Mouse (Mus musculus): ENCODE measurements at regions not wholly inside any gene's neighbourhood (a gene's known extent, or its start where the extent isn't known, plus 50 kb on each side); places are given as distances from the start of the nearest gene placed in this dataset.
"Not testable (repeated sequence)": the region's sequence is repeated elsewhere in the genome, so short reads cannot be mapped to it uniquely, and the experiment has no call there.

DNA sequence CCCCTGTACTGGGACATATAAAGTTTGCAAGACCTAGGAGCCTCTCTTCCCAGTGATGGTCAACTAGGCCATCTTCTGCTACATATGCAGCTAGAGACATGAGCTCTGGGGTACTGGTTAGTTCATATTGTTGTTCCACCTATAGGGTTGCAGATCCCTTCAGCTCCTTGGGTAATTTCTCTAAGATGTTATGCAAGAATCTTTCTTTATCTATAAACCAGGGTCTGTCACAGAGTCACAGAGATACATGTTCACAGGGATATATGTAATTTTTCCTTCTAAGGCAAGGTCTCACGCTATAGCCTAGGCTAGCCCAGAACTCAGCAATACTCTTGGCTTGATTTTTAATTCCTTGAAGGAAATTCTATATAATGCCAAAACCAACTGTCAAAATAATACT is 56.9 kb downstream of the Zfp36l1 start:
- H3K27ac ChIP-seq; H3K4me2 ChIP-seq (replicated peaks); H3K9me3 ChIP-seq; H3K27me3 ChIP-seq (replicated peaks); H3K4me3 ChIP-seq (replicated peaks); H3K9ac ChIP-seq; H3K36me3 ChIP-seq: not testable (repeated sequence)
- peak; percentile 59 for ATAC-seq
- WGBS, result 98% methylated on average over 1 of the region's 1 CpGs
- peaks cover 20% of the 10 kb centered on the region for H3K4me1 ChIP-seq (replicated peaks)

DNA sequence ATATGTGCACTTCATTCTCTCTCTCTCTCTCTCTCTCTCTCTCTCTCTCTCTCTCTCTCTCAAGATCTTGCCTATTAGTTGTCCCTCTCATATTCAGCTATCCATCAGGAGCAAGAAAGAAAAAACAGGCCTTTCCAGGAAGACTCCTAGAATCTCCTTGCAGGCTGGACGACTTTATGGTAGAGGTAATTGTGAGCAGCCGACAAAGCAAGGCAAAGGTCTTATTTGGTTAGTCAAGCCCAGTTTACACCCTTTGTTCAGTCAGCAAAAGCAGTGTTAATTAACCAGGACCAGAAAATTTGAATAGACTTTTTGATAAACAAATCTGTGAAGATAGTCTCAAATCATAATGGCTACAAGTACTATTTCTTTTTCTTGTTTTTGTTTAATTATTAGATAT is 57.4 kb downstream of the Zfp36l1 start:
- Histone ChIP-seq H3K4me3 (replicated peaks) (no peak overlapping the region), H3K36me3 (no peaks in the 10 kb centered on the region), H3K9ac (no peak overlapping the region), H3K27ac (peak overlapping the region; percentile 72), H3K9me3 (no peaks in the 10 kb centered on the region), H3K4me1 (replicated peaks) (peaks cover 18% of the 10 kb centered on the region), H3K27me3 (replicated peaks) (no peaks in the 10 kb centered on the region), H3K4me2 (replicated peaks) (no peak overlapping the region)
- ATAC-seq, result peak; percentile 87
- 33% methylated on average over 2 of the region's 2 CpGs for WGBS

DNA sequence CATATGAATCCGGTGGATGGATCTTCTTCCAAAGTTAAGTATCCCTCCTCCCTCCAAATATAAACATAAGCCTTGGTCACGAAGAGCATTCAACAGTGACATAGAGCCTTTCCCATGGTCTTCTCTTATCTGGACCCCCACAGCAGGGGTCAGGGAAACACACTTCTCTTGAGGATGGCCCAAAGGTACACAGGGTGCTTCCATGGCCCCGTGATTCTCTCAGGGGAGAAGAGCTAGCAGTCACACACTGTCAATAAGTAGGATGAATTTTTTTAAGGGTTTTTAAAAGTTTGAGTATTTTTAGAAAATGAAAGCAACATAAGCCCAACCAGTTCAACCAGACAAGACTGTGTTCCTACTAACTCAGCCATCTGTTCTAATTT is 58.2 kb downstream of the Zfp36l1 start:
- Histone ChIP-seq H3K27me3 (replicated peaks) (no peaks in the 10 kb centered on the region), H3K27ac (peak overlapping the region; percentile 72; the same call in 1 of the 2 replicates), H3K4me3 (replicated peaks) (no peak overlapping the region), H3K9ac (no peak overlapping the region), H3K4me2 (replicated peaks) (no peak overlapping the region), H3K4me1 (replicated peaks) (peaks cover 12% of the 10 kb centered on the region), H3K9me3 (no peaks in the 10 kb centered on the region), H3K36me3 (no peaks in the 10 kb centered on the region)
- 72% methylated on average over 3 of the region's 3 CpGs for WGBS
- no peak for ATAC-seq

DNA sequence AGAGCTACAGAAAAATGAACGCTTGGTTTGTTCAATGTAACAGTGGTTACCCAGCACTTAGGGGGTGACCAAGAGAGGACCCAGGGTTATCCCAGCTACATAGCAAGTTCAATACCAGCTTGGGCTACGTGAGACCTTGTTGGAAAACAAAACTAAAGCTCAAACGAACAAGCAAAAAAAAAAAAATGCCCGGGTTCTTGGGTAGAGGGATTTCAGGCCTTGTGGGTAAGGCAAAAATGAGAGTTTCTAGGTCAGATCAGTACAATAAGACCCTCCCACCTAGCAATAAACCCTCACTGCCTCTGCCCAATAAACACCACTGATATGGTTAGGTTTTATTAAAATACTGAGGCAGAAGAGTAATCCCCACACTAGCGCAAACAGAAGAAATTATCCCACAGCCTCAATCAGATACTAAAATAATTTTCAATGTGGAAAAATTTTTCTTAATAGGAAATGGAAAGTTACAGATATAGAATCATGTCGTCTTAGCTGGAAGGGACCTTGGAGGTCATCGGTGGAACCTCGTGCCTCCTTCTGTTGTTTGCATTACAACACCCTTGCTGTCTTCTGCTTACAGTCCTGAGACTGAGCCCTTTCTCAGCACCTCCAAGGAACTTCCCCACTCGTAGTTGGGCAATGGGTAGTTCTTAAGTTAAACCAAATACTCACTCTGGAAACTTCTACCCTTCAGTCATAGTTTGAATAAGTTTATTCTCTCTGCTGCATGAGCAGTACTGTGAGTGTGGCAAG is 58.7 kb downstream of the Zfp36l1 start:
- Histone ChIP-seq H3K36me3 (no peaks in the 10 kb centered on the region), H3K4me1 (replicated peaks) (peaks cover 12% of the 10 kb centered on the region), H3K4me2 (replicated peaks) (no peak overlapping the region), H3K27ac (peak overlapping the region; percentile 72; the same call in 1 of the 2 replicates), H3K4me3 (replicated peaks) (no peak overlapping the region), H3K9ac (no peak overlapping the region), H3K9me3 (no peaks in the 10 kb centered on the region), H3K27me3 (replicated peaks) (no peaks in the 10 kb centered on the region)
- ATAC-seq, result no peak
- WGBS, result 68% methylated on average over 9 of the region's 9 CpGs

DNA sequence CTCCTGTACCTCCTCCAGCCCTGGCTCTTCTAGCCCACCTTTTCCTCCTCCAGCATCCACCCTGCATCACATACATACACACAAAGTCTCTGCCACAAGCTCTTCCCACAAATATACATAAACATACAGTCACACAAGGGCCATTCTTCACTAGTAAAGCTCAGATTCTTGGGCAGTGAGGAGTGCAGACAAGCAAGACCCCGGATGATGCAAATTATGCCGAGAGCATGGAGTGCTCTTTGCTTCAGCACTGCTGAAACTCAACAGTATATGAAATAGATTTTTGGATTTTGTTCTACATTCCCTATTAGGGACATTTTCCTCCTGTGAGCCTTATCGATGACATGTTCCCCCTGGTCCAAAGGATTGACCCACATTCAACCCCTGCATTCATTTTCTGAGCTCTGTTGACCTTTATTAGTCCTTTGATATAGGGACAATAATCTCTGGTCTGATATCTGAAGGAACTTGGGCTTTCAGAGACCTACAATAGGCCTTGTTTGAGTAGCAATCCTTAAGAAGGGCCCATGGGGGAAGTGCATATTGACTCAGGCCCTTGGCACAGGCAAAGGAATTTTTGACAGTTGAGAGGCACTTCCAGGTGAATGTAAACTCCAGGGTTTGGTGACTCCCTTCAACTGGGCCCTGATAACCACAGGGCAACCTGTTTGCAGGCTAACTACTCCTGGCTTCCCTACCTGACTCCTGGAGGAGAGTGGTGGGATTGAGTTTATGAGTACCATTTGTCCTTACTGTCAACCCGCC is 64.4 kb downstream of the Zfp36l1 start:
- no peak for ATAC-seq
- H3K4me3 ChIP-seq (replicated peaks), result no peak overlapping the region
- H3K27ac ChIP-seq, result no peak overlapping the region
- 71% methylated on average over 4 of the region's 4 CpGs for WGBS
- H3K4me2 ChIP-seq (replicated peaks), result no peak overlapping the region
- H3K9me3 ChIP-seq, result no peaks in the 10 kb centered on the region
- H3K27me3 ChIP-seq (replicated peaks), result no peaks in the 10 kb centered on the region
- H3K36me3 ChIP-seq, result no peaks in the 10 kb centered on the region
- H3K4me1 ChIP-seq (replicated peaks), result 0 out of 2 replicates have a peak, but pooled peaks cover 6% of the 10 kb centered on the region
- H3K9ac ChIP-seq, result no peak overlapping the region

DNA sequence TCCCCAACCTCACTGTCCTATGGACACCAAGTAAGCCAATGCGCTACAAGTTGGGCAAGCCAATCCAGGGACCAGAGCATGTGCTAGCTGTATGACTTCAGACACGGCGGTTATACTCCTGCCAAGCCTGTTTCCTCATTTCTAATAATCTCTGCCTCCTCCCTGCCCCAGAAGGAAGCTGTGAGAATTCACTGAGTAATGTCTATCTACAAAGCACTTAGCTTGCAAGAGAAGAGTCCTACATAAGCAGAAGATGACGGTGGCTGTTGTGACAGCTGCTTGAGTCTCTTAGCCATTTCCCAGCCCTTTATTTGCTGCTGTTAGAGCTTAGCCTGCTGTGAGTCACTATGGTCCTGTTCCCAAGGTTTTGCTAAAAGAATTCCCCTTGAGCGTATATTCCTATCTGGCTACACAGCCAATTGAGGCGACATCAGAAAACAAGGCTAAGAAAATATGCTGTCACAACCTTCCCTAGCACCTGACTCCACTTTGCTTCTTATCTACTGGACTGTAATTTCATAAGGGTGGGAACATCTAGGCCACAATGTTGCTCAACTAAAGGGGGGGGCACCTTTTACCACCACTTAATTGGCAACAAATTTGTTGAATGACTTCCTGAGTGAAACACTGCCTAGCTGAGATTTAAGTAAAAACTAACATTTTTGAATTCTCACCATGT is 66.0 kb downstream of the Zfp36l1 start:
- Histone ChIP-seq H3K9me3 (no peaks in the 10 kb centered on the region), H3K4me2 (replicated peaks) (no peak overlapping the region), H3K4me1 (replicated peaks) (0 out of 2 replicates have a peak, but pooled peaks cover 6% of the 10 kb centered on the region), H3K9ac (no peak overlapping the region), H3K27ac (peak overlapping the region; percentile 44; the same call in 1 of the 2 replicates), H3K4me3 (replicated peaks) (no peak overlapping the region), H3K27me3 (replicated peaks) (no peaks in the 10 kb centered on the region), H3K36me3 (no peaks in the 10 kb centered on the region)
- peak; percentile 76 for ATAC-seq
- 63% methylated on average over 6 of the region's 6 CpGs for WGBS

DNA sequence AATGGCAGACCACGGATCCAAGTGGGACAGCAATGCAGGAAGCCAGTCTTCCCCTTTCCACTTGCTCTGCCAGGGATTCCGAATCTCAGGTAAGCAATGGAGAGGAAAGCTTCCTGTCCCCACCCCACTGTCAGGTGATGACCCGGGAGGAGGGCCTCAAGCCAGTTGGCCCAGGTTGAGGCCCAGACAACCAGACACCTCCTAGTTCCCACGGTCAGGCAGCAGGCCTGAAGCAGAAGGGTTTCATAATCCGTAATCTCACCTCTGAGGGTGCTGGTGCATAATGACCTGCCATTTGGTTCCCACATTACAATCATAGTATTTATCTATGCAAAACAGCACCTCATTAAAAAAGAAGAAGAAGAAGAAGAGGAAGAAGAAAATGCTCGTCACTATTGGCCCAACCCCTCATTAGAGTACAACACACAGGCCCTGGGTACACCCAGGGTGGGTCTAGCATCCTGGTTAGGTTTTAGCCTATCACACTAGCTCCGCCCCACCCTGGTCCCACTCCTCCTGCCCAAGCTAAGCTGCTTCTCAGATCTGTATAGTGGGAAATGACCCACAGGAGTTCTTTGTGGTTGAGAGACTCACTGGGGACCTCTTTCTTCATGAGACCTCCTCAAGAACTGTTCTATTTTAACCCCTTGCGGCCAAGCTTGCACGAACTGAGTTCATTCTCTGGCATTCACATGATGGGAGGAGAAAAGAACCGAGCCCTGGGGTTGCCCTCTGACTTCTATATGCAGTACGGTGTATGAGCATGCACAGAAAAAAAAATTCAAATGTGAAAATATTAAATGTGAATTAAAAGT is 71.1 kb downstream of the Zfp36l1 start:
- H3K4me2 ChIP-seq (replicated peaks), result no peak overlapping the region
- no peaks in the 10 kb centered on the region for H3K27me3 ChIP-seq (replicated peaks)
- no peak overlapping the region for H3K9ac ChIP-seq
- H3K4me3 ChIP-seq (replicated peaks), result no peak overlapping the region
- no peak overlapping the region for H3K27ac ChIP-seq
- H3K36me3 ChIP-seq, result no peaks in the 10 kb centered on the region
- peak; percentile 85 for ATAC-seq
- H3K9me3 ChIP-seq, result no peaks in the 10 kb centered on the region
- WGBS, result 75% methylated on average over 11 of the region's 11 CpGs
- H3K4me1 ChIP-seq (replicated peaks), result 0 out of 2 replicates have a peak, but pooled peaks cover 1% of the 10 kb centered on the region

DNA sequence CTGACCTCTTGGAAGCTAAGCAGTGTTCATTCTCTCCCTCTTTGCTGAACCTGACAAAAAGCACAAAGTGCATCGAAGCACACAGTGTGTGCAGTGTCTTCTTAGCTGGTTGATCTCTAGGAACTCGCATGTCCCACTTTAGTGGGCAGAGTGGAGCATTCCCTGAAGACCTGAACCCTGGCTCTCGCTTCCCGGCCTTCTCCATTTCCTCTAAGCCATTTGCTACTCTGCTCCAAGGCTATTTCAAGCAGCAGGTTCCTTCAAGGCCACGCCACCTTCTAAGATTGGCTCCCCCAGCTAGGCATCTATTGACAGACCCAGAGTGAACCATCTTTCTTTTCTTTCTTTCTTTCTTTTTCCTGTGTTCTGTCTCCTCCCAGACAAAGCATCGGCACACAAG is 71.8 kb downstream of the Zfp36l1 start:
- Histone ChIP-seq H3K27ac (no peak overlapping the region), H3K9me3 (no peaks in the 10 kb centered on the region), H3K36me3 (no peaks in the 10 kb centered on the region), H3K4me1 (replicated peaks) (peaks cover 5% of the 10 kb centered on the region; the same call in 1 of the 2 replicates), H3K4me2 (replicated peaks) (no peak overlapping the region), H3K27me3 (replicated peaks) (no peaks in the 10 kb centered on the region), H3K4me3 (replicated peaks) (no peak overlapping the region), H3K9ac (no peak overlapping the region)
- ATAC-seq, result no peak
- whole genome bisulfite sequencing, result 86% methylated on average over 6 of the region's 6 CpGs

DNA sequence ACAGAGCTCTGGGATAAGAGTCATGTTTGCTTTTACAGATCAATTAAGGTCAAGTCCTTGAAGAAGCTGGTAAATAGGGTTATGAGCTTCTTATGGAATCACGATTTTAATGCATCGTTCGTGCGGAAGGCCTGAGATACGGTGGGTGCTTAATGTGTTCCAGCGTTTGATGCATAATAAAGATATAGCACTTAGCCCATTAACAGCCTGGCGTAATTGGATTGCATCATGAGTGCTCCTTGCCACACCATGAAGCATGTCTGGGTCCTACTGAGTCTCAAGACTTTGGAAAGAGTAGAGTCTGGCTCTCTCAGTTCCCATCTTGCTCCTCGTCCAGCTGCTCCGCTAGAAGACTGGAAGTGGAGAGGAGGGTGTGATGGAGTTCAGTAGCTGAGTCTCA is 72.6 kb downstream of the Zfp36l1 start:
- ATAC-seq, result no peak
- no peaks in the 10 kb centered on the region for H3K36me3 ChIP-seq
- WGBS, result 75% methylated on average over 9 of the region's 9 CpGs

DNA sequence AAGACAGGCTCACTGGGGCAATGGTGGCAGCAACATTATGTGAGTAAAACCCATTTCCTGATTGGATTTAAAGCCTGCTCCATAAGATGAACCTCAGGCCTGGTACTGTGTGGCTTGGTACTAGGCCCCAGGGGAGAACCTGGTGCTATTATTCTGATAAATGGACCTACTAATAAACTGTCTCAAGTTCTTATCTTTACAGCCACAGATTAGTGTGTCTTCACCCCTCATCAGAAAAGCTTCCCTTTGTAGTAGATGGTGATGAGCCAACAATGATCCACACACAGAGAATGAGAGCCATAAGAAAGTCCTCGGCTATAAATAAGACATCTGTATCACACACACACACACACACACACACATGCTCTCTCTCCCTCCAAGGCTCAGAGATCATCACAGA is 73.7 kb downstream of the Zfp36l1 start:
- Histone ChIP-seq H3K9ac (no peak overlapping the region), H3K4me3 (replicated peaks) (no peak overlapping the region), H3K9me3 (no peaks in the 10 kb centered on the region), H3K27me3 (replicated peaks) (no peaks in the 10 kb centered on the region), H3K4me2 (replicated peaks) (no peak overlapping the region), H3K4me1 (replicated peaks) (peaks cover 7% of the 10 kb centered on the region), H3K36me3 (no peaks in the 10 kb centered on the region), H3K27ac (no peak overlapping the region)
- ATAC-seq, result no peak
- WGBS, result 35% methylated on average over 1 of the region's 1 CpGs

More for the DNA sequence above, 72.6 kb downstream of the Zfp36l1 start:
- H3K27me3 ChIP-seq (replicated peaks), result no peaks in the 10 kb centered on the region
- H3K9ac ChIP-seq, result no peak overlapping the region
- no peak overlapping the region for H3K27ac ChIP-seq
- no peak overlapping the region for H3K4me3 ChIP-seq (replicated peaks)
- peaks cover 5% of the 10 kb centered on the region for H3K4me1 ChIP-seq (replicated peaks)
- no peaks in the 10 kb centered on the region for H3K9me3 ChIP-seq
- no peak overlapping the region for H3K4me2 ChIP-seq (replicated peaks)

DNA sequence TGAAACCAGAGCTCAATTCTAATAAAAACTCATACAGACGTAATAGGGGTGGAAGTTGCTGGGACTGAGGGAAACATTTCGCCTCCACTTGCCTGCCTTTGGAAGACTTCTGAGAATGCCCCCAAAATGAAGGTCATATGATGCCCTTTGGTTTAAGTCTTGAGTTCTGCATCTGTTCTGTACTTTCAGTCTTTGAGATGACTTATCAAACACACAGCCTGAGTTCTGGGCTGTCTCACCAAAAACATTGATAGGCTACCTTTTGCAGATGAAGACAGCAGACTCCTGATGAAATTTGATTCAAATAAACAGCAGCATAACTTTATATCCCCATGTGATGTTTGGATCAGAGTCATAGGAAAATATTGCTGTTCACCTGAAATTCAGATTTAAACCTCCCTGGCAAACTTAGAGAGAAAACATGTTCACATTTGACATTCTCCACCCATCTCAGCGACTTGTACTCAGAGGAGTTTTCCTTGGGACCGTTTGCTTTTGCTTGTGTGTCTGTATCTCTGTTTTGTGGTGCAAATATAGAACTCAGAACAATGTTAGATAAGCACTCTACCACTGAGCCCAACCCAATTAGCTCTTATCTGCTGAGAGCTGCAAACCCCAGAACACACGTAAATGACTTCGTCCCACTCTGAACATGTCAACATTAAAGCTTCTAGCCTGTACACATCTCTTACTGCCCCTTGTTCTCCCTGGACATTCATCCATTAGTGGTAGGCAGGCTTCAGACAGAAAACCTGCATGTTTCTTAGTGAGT is 77.1 kb downstream of the Zfp36l1 start:
- H3K4me1 ChIP-seq (replicated peaks), result peaks cover 9% of the 10 kb centered on the region
- ATAC-seq, result no peak

More for the DNA sequence above, 77.1 kb downstream of the Zfp36l1 start:
- Histone ChIP-seq H3K27me3 (replicated peaks) (no peaks in the 10 kb centered on the region), H3K4me2 (replicated peaks) (no peak overlapping the region), H3K9ac (no peak overlapping the region), H3K4me3 (replicated peaks) (no peak overlapping the region), H3K27ac (no peak overlapping the region), H3K9me3 (no peaks in the 10 kb centered on the region), H3K36me3 (no peaks in the 10 kb centered on the region)
- WGBS, result 67% methylated on average over 6 of the region's 6 CpGs
